Mouse (Mus musculus) C2C12 (cell line): ENCODE results near the gene Specc1.

Experiments used
- CTCF ChIP-seq: IDR thresholded peaks from one replicate; pipeline ENCODE4 v1.5.1; 2011; ENCODE audit not compliant: control insufficient read depth, insufficient read depth, insufficient read length
- MAX ChIP-seq: IDR thresholded peaks from one replicate; pipeline ENCODE4 v1.6.1; 2011; ENCODE audit warnings: mild to moderate bottlenecking, control low read depth
- USF1 ChIP-seq: IDR thresholded peaks from one replicate; pipeline ENCODE4 v1.6.1; 2011; ENCODE audit warnings: low read depth, mild to moderate bottlenecking, control low read depth, moderate library complexity

DNA sequence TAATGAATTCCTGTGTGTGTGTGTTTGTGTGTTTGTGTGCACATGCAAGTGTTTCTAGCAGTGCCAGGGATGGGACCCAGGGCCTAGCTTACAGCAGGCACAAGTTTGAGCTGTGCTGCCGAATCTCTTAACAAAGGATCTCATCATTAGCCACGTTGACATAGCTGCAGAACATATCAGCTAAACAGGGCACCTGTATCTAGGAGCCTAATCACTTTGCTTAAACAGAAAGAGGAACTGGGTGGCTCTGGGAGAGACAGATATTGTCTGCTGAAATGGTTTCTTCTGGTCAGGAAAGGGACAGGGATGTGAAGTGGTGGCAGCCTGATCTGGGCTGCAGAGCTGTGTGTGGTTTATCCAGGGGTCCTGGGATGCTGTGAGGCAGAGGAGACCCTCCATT lies 71.1 kb downstream of the Specc1 start:
- TF ChIP-seq CTCF, result no peak
- TF ChIP-seq USF1, result no peak
- TF ChIP-seq MAX, result no peak
